Mouse (Mus musculus): ENCODE results near the gene Bhlhe41. TPM values are rescaled to one million over a fixed set of nuclear protein-coding genes. Genes with fewer than 3 reads are reported as not detected.

The Bhlhe41 gene
- polyA plus RNA-seq, 2 experiments = 0.07 to 0.13 TPM

- H3K9me3 ChIP-seq (ENCODE audit: control insufficient read depth, low read length) = no peaks in the 10 kb centered on the region
- ATAC-seq (ENCODE audit: insufficient read depth) (no peak), DNase-seq (ENCODE audit: low read depth in 3 of 3, low spot score in 3 of 3) (no peak)
- 58% methylated on average over 7 of the region's 7 CpGs for WGBS (ENCODE audit: insufficient replicate concordance)
- no peak overlapping the region for H3K4me3 ChIP-seq (ENCODE audit: insufficient read depth in 1 of 2, low read depth in 2 of 2, low read length in 2 of 2)
- no peaks in the 10 kb centered on the region for H3K27me3 ChIP-seq (ENCODE audit: control insufficient read depth, insufficient read depth, low read length)
- no peak overlapping the region for H3K27ac ChIP-seq
- no peak overlapping the region for H3K9ac ChIP-seq (replicated peaks)
- H3K4me1 ChIP-seq (replicated peaks; ENCODE audit: control insufficient read depth in 2 of 2, insufficient read depth in 2 of 2, low read length in 1 of 2) = 0 out of 4 replicates have a peak, but pooled peaks cover 0 to 3% of the 10 kb centered on the region in 2 experiments
- no peak overlapping the region for H3K4me2 ChIP-seq (ENCODE audit: low read depth)
- TF ChIP-seq CTCF (IDR thresholded peaks at IDR 0.05; ENCODE audit: low read depth) (no peak), EP300 (IDR thresholded peaks at IDR 0.05; ENCODE audit: low read depth) (no peak)
- no peaks in the 10 kb centered on the region for H3K36me3 ChIP-seq (replicated peaks; ENCODE audit: control insufficient read depth, insufficient read depth, low read depth)
These were observed 55.8 kb downstream of the Bhlhe41 start for GRCm38 (mm10) chr6:145809566-145809965.

Other genes starting within 250 kb of the Bhlhe41 start
- not detected in 2 replicates for gene Tuba3b, start 249.8 kb downstream of the Bhlhe41 start, polyA plus RNA-seq (2012; rRNA removed)
- gene Tuba3b, start 249.8 kb downstream of the Bhlhe41 start, polyA plus RNA-seq (2014; fragmentation: Nextera tagmentation; extraction: Ambion mirVana) = not detected in 2 replicates
- gene Rassf8, start 118.8 kb downstream of the Bhlhe41 start, polyA plus RNA-seq (2012; rRNA removed) = 2.5 and 3.1 TPM in 2 replicates
- gene Rassf8, start 118.8 kb downstream of the Bhlhe41 start, polyA plus RNA-seq (2014; fragmentation: Nextera tagmentation; extraction: Ambion mirVana) = 1.4 TPM in 2 replicates
- 0.10 and 0.17 TPM in 2 replicates for gene Sspn, start 66.1 kb upstream of the Bhlhe41 start, polyA plus RNA-seq (2012; rRNA removed)
- gene Sspn, start 66.1 kb upstream of the Bhlhe41 start, polyA plus RNA-seq (2014; fragmentation: Nextera tagmentation; extraction: Ambion mirVana) = 0.27 and 0.32 TPM in 2 replicates